Mouse (Mus musculus): ENCODE measurements around the gene Tomm22.

Tomm22 gene

DNA sequence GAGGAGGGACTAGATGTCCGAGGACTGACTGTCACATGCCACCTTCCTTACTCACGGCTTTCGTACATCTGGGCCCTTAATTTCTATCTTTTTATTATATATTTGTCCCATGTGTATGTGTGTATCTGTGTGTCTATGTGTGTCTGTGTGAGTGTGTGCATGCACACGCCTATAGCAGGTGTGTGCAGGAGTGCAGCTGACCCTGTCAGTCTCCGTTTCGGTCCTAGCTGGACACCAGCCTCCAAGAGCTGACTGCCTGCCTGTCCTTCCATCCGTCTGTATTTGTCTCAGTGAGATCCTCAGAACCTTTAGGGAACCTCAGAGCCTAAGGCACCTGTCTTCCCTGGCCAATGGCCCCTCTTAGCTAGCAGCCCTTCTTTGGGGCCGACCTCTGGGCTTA, 49.6 kb downstream of the Tomm22 start:
- DNase-seq (ENCODE audit: low read depth in 1 of 2, low spot score in 2 of 2), result no peak

DNA sequence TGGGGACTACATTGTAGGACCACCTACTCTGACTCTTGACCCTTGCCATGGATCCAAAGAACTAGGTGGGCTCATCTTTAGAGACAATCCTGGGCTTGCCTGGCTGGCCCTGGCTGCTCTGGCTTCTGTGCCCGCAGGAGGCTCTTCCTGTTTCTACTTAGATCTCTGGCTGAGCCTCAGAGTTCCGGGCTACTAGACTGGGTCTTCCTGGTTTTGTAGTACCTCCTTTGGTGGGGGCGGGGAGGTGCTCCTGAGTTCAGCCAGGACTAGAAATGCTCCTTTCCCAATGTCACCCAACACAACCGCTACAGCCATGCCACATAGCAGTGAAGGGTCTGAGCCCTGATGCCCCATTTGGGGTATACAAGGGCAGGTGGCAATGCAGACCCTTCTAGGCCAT, 50.1 kb downstream of the Tomm22 start:
- no peak for DNase-seq (ENCODE audit: low read depth in 1 of 2, low spot score in 2 of 2)

Data from monocyte, adult 2 months (primary cell).